Mouse (Mus musculus) stomach, embryonic 14.5 days (tissue): ENCODE results near the gene Cc2d2b. TPM values are rescaled to one million over a fixed set of nuclear protein-coding genes. Genes with fewer than 3 reads are reported as not detected.

Experiments used
- ATAC-seq: fragments of 200-750 bp; cut with Nextera tagmentation; 2 replicates; pipeline ENCODE4 v1.8.0; 2017; ENCODE audit warnings: low read depth, moderate TSS enrichment; ENCODE audit not compliant: insufficient number of reproducible peaks, insufficient read depth, low FRiP score
- H3K27ac ChIP-seq: fragments of 300-500 bp; sonication (generic); 2 replicates; pipeline ENCODE4 v1.5.1; 2014; ENCODE audit warnings: mild to moderate bottlenecking, low read length, moderate library complexity, mixed read lengths
- H3K27me3 ChIP-seq: fragments of 300-500 bp; sonication (generic); 2 replicates; pipeline ENCODE4 v1.6.1; 2014; ENCODE audit warnings: low read length, control low read depth, mixed read lengths; ENCODE audit not compliant: control insufficient read depth, insufficient read depth
- H3K36me3 ChIP-seq: fragments of 300-500 bp; sonication (generic); 2 replicates; pipeline ENCODE4 v1.6.1; 2014; ENCODE audit warnings: mild to moderate bottlenecking, control low read depth, low read length, moderate library complexity, mixed read lengths; ENCODE audit not compliant: control insufficient read depth, insufficient read depth
- H3K4me1 ChIP-seq: fragments of 300-500 bp; sonication (generic); 2 replicates; pipeline ENCODE4 v1.6.1; 2014; ENCODE audit warnings: low read length, control low read depth, mixed read lengths; ENCODE audit not compliant: control insufficient read depth, insufficient read depth
- H3K4me2 ChIP-seq: fragments of 300-500 bp; sonication (generic); replicated peaks from 2 replicates; pipeline ENCODE4 v1.6.1; 2014; ENCODE audit warnings: low read depth, low read length, control low read depth
- H3K4me3 ChIP-seq: fragments of 300-500 bp; sonication (generic); 2 replicates; pipeline ENCODE4 v1.5.1; 2014; ENCODE audit warnings: low read depth, low read length, control low read depth
- H3K9ac ChIP-seq: fragments of 300-500 bp; sonication (generic); replicated peaks from 2 replicates; pipeline ENCODE4 v1.6.1; 2014; ENCODE audit warnings: low read depth, mild to moderate bottlenecking, control low read depth, low read length, moderate library complexity, mixed read lengths
- H3K9me3 ChIP-seq: fragments of 300-500 bp; sonication (generic); 2 replicates; pipeline ENCODE4 v1.6.1; 2016; ENCODE audit warnings: low read depth, low read length, control low read depth; ENCODE audit not compliant: control insufficient read depth
- WGBS: fragments of 180-500 bp; shearing (Covaris S2); extraction: QIAGEN DNeasy Blood & Tissue Kit; methylation state at CpG from one replicate; pipeline ENCODE4 v1.1.7; 2014; 5-methylcytosine and 5-hydroxymethylcytosine counted together
- polyA plus RNA-seq: library from polyadenylated mRNA; unstranded; fragments of >200 nt; fragmentation: Nextera tagmentation; extraction: Ambion mirVana; gene quantifications from 2 replicates; pipeline ENCODE4 v1.2.1, GENCODE M21; 2014

Cc2d2b gene
- polyA plus RNA-seq = not detected in 2 replicates

DNA sequence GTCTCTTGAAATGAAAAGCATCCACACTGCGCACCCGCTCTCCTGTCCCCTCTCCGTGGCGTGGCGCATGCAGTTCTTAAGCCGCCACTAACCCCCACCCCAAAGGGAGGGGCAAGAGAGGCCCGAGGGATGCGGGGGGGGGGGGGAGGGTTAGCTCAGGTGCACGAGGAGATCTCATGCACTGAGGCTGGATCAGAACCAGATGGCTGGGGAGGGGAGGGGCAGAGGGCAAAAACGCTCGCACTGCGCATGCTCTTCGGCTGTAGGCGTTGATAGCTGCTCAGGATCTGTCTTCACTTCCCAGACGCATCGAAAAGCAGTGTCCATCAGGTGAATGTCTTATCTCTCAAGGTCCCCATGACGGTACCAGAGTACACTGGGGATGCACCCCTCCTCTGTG, at the start of gene Cc2d2b:
Gene Cc2d2b (plus strand): TSS at position 195 of the 400 bp plus-strand sequence.
- no peak for ATAC-seq
- Histone ChIP-seq H3K4me2 (no peak within 1 kb of the TSS), H3K36me3 (no peaks in the 10 kb centered on the region), H3K9me3 (no peaks in the 10 kb centered on the region), H3K27ac (no peak within 1 kb of the TSS), H3K27me3 (no peaks in the 10 kb centered on the region), H3K4me3 (no peak within 1 kb of the TSS), H3K4me1 (no peaks in the 10 kb centered on the region), H3K9ac (no peak within 1 kb of the TSS)
- WGBS = 72% methylated on average over 16 of the region's 17 CpGs

GRCm38 (mm10) chr19:40699816-40700215, 48.7 kb upstream of the Cc2d2b start:
- 88% methylated on average over 5 of the region's 5 CpGs for WGBS
- no peak for ATAC-seq
- no peak overlapping the region for H3K4me3 ChIP-seq
- no peak overlapping the region for H3K27ac ChIP-seq
- no peaks in the 10 kb centered on the region for H3K36me3 ChIP-seq
- H3K4me1 ChIP-seq = peaks cover 5% of the 10 kb centered on the region; the same call in 1 of the 2 replicates
- H3K9ac ChIP-seq = no peak overlapping the region
- no peaks in the 10 kb centered on the region for H3K27me3 ChIP-seq
- H3K4me2 ChIP-seq = no peak overlapping the region
- H3K9me3 ChIP-seq = no peaks in the 10 kb centered on the region

DNA sequence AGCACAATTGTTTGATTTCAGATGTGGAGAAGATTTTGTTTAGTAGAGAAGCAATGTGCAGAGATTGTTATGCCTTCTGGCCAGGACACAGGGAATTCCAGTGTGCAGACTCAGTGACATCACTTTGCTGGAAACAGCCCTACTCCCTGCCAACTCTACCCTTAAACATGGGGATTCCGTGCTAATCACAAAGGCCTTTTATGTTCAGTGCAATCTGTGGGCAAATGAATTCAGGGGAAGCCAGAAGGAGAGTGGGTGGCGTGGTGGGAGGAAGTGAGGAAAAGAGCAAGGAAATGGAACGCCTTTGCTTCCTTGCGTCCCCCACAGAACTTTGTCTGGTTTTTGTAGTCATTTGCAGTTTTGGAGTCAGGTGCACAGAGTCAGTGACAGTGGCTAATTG, 46.1 kb upstream of the Cc2d2b start:
- no peak for ATAC-seq
- H3K9me3 ChIP-seq = no peaks in the 10 kb centered on the region
- H3K27ac ChIP-seq = no peak overlapping the region
- no peak overlapping the region for H3K4me3 ChIP-seq
- H3K27me3 ChIP-seq = no peaks in the 10 kb centered on the region
- 67% methylated on average over 4 of the region's 4 CpGs for WGBS
- peaks cover 5% of the 10 kb centered on the region; the same call in 1 of the 2 replicates for H3K4me1 ChIP-seq
- no peak overlapping the region for H3K9ac ChIP-seq
- no peaks in the 10 kb centered on the region for H3K36me3 ChIP-seq
- H3K4me2 ChIP-seq = no peak overlapping the region

- Histone ChIP-seq H3K4me3 (no peak overlapping the region), H3K4me2 (no peak overlapping the region), H3K36me3 (no peaks in the 10 kb centered on the region), H3K27ac (no peak overlapping the region), H3K27me3 (no peaks in the 10 kb centered on the region), H3K9ac (no peak overlapping the region), H3K9me3 (no peaks in the 10 kb centered on the region), H3K4me1 (no peaks in the 10 kb centered on the region)
- 84% methylated on average over 14 of the region's 16 CpGs for WGBS
- ATAC-seq = no peak
Observed at GRCm38 (mm10) chr19:40712889-40713628, 35.5 kb upstream of the Cc2d2b start.

- no peaks in the 10 kb centered on the region for H3K9me3 ChIP-seq
- no peak overlapping the region for H3K4me2 ChIP-seq
- no peak for ATAC-seq
- WGBS = 42% methylated on average over 5 of the region's 5 CpGs
- no peak overlapping the region for H3K9ac ChIP-seq
- H3K27me3 ChIP-seq = no peaks in the 10 kb centered on the region
- H3K36me3 ChIP-seq = no peaks in the 10 kb centered on the region
- H3K4me1 ChIP-seq = no peaks in the 10 kb centered on the region
- no peak overlapping the region for H3K4me3 ChIP-seq
- H3K27ac ChIP-seq = no peak overlapping the region
Observed at GRCm38 (mm10) chr19:40714700-40715099, 33.9 kb upstream of the Cc2d2b start.

GRCm38 (mm10) chr19:40716981-40717380, 31.6 kb upstream of the Cc2d2b start:
- Histone ChIP-seq H3K4me2 (no peak overlapping the region), H3K27me3 (no peaks in the 10 kb centered on the region), H3K9ac (no peak overlapping the region), H3K4me1 (no peaks in the 10 kb centered on the region), H3K36me3 (no peaks in the 10 kb centered on the region), H3K4me3 (no peak overlapping the region), H3K27ac (no peak overlapping the region), H3K9me3 (no peaks in the 10 kb centered on the region)
- WGBS = 67% methylated on average over 6 of the region's 6 CpGs
- ATAC-seq = no peak

DNA sequence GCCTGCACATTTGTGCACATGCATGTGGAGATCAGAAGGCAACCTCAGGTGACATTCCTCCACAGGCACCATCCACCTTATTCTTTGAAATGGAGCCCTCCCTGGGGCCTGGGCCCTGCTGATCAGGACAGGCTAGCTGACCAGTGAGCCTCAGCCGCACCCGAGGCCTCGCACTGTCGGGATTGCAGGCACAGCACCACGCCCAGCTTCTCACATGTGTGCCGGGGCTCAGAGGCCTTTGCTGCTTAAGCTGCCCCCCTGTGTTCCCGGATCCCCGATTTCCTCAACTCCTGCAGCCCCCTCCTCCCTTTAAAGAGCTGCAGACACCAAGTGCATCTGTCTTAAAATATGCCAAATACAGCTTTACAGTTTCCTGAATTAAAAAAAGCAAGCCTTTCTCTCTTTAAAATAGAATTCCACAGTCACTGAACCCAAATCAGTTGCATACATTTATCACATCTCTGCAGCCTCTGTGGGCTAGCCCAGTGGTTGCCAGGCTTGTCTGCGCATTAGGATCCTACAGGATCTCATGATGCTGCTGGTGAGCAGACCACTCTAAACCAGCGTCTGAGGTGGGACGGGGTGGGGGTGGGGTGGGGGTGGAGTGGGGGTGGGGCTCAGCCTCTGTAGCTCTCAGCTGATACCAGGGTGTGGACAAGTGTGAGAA, 29.0 kb upstream of the Cc2d2b start:
- Histone ChIP-seq H3K4me2 (no peak overlapping the region), H3K9me3 (no peaks in the 10 kb centered on the region), H3K9ac (no peak overlapping the region), H3K36me3 (no peaks in the 10 kb centered on the region), H3K4me3 (no peak overlapping the region), H3K4me1 (no peaks in the 10 kb centered on the region), H3K27me3 (no peaks in the 10 kb centered on the region), H3K27ac (no peak overlapping the region)
- no peak for ATAC-seq
- WGBS = 36% methylated on average over 11 of the region's 11 CpGs

GRCm38 (mm10) chr19:40720381-40720780, 28.2 kb upstream of the Cc2d2b start:
- no peak for ATAC-seq
- no peaks in the 10 kb centered on the region for H3K4me1 ChIP-seq

More at GRCm38 (mm10) chr19:40720381-40720780, 28.2 kb upstream of the Cc2d2b start:
- Histone ChIP-seq H3K27me3 (no peaks in the 10 kb centered on the region), H3K9me3 (no peaks in the 10 kb centered on the region), H3K36me3 (no peaks in the 10 kb centered on the region), H3K4me3 (no peak overlapping the region), H3K9ac (no peak overlapping the region), H3K27ac (no peak overlapping the region), H3K4me2 (no peak overlapping the region)
- WGBS = 49% methylated on average over 12 of the region's 12 CpGs
